Mouse (Mus musculus): ENCODE results near the gene Dhrs13. TPM values are rescaled to one million over a fixed set of nuclear protein-coding genes. Genes with fewer than 3 reads are reported as not detected.

The Dhrs13 gene
- total RNA-seq, 2 experiments from 2014 or later, result 7.9 to 8.9 TPM

DNA sequence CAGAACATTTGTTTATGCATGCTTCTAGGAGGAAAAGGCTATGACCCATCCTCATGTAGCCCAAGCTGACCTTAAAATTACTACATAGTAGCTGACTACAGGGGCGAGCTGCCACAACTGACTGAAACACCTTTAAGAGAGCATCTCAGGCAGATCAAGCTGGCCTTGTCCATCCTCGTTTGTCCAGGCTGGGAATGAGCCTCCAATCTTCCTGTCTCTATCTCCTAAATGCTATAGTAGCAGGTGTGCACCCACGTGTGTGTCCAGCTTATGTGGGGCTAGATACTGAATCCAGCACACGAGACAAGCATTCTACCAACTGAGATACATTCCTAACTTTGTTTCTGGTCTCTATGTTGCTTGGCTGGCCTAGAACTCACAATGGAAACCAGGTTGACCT, 42.6 kb downstream of the Dhrs13 start:
- intact Hi-C loops (cut with DNase I), result no loop called here
- no peak for DNase-seq (ENCODE audit: low spot score in 2 of 2)

DNA sequence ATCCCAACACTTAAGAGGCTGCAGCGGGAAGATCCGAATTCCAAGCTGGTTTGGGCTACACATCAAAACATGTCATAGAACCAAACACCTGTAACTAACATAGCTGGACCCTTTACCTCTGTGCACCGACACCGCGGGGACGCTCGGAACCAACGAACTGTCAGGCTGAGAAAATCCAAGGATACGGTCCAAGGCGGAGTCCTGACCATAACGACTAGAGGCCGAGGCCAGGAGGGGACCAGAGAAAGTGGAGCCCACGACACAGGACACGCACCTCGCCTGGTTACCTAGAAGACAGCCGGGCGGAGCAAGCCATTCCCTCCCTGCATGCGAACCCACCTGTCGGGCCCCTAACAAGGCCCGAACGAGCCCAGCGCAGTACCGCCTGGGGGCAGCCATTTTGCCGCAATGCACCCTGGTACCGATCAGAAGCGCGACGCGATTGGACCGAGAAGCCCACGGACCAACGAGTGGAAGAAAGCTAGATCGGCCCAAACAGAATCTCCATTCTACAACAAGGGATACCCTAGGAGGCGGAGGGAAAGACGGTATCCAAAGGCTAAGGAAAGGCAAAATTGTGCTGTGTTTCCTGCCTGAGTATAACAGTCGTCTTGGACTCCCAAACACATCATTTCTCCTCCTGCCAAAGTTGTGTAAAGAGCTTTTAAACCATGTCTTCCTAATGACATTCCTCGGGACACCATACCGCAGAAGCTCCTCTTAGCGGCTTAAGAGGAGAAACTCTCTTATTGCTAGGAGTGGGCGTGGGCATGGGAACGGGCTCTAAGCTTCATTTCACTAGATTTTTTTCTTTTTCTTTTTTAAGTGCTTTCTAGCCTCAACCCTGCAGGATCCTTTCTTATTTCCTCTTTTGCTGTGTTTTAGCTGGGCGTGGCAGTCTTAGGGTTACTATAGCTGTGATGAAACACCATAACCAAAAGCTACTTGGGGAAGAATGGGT, 48.2 kb downstream of the Dhrs13 start, which contains the start of gene Eral1:
TSS of gene Eral1 (minus strand) at position 423 of the 961 bp plus-strand sequence.
- peak; percentile 87 to 92 for DNase-seq (ENCODE audit: low spot score in 2 of 2)
- intact Hi-C loops (cut with DNase I), result loop anchor here (2.0 kb wide), 1 partner anchor 15 kb away; the partner anchor contains the start of gene Fam222b

DNA sequence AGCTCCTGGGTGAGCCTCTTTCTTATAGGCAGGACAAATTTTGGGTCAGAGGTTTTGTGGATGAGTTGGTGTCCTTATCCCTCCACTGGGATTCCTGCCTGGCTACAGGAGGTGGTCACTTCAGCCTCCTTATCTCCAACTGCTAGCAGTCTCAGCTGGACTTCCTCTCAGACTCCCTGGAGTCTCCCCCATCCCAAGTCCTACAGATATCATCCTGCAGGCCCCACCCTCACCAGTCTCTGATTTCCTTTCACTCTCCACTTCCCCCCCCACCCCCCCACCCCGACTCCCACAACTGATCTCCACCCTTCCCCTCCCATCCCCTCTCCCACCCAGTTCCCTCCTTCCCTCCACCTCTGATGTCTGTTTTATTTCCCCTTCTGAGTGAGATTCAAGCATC, 51.5 kb downstream of the Dhrs13 start:
- intact Hi-C loops (cut with DNase I), result no loop called here
- no peak for DNase-seq (ENCODE audit: low spot score in 2 of 2)

DNA sequence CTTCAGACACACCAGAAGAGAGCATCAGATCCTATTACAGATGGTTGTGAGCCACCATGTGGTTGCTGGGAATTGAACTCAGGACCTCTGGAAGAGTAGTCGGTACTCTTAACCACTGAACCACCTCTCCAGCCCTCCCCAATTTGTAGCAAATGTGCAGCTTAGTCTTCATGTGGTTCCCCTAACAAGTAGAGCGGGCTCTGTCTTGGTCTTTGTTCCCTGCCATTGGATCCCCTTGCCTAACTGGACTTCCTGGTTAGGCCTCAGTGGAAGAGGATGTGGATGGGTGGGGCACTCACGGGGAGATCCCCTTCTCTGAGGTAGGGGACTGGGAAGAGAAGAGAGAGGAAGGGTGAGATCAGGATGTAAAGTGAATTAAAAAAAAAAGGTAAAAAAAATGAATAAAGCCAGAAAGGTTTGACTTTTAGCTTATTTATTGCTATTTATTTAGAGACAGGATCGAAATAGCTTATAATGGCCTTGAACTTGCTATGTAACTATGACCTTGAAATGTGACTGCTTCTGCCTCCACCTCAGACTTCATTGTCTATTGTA, 54.9 kb downstream of the Dhrs13 start:
- DNase-seq (ENCODE audit: low spot score in 2 of 2), result no peak

More for the DNA sequence above, 54.9 kb downstream of the Dhrs13 start:
- intact Hi-C loops (cut with DNase I), result no loop called here

Small RNA genes lying within 50 kb of the gene (microRNA-seq; reads per million reads assigned to microRNA genes)
- 10.7 to 40.1 reads per million in 2 experiments for gene Mir144
- 0 reads per million in 2 experiments for gene Mir451a
- 0 reads per million in 2 experiments for gene Mir451b

Other genes with a start within 250 kb of the Dhrs13 start
- not detected for gene Gm10277, start 244.5 kb upstream of the Dhrs13 start, total RNA-seq (2021)
- gene Pipox, start 138.2 kb upstream of the Dhrs13 start, total RNA-seq (2021), result under 1 TPM; 0.69 to 0.96 TPM
- gene Sez6, start 101.5 kb upstream of the Dhrs13 start, total RNA-seq (2021), result 100 to 1,000 TPM; 145 to 168 TPM
- 10 to 100 TPM; 50.5 to 51.4 TPM for gene Phf12, start 49.5 kb upstream of the Dhrs13 start, total RNA-seq (2021)
- gene Flot2, start 5.7 kb downstream of the Dhrs13 start, total RNA-seq (2021), result 10 to 100 TPM; 95.5 to 96.8 TPM
- gene Eral1, start 48.1 kb downstream of the Dhrs13 start, total RNA-seq (2021), result 10 to 100 TPM; 18.7 to 20.3 TPM
- 10 to 100 TPM; 28.2 to 29.6 TPM for gene Fam222b, start 62.4 kb downstream of the Dhrs13 start, total RNA-seq (2021)
- 10 to 100 TPM; 11.3 to 12.5 TPM for gene Traf4, start 133.3 kb downstream of the Dhrs13 start, total RNA-seq (2021)
- 1 to 10 TPM; 3.1 to 3.2 TPM for gene Nek8, start 144.4 kb downstream of the Dhrs13 start, total RNA-seq (2021)
- gene Tlcd1, start 144.4 kb downstream of the Dhrs13 start, total RNA-seq (2021), result 10 to 100 TPM; 29.2 to 30.1 TPM
- 100 to 1,000 TPM; 616 to 654 TPM for gene Rpl23a, start 151.3 kb downstream of the Dhrs13 start, total RNA-seq (2021)
- 10 to 100 TPM; 20.2 to 24.8 TPM for gene Rab34, start 156.2 kb downstream of the Dhrs13 start, total RNA-seq (2021)
- gene Proca1, start 161.1 kb downstream of the Dhrs13 start, total RNA-seq (2021), result 1 to 10 TPM; 6.2 to 6.4 TPM
- gene Sdf2, start 213.5 kb downstream of the Dhrs13 start, total RNA-seq (2021), result 10 to 100 TPM; 67.8 to 68.8 TPM
- gene Supt6, start 213.7 kb downstream of the Dhrs13 start, total RNA-seq (2021), result 10 to 100 TPM; 92.2 to 95.8 TPM
- gene 2610507B11Rik, start 229.5 kb downstream of the Dhrs13 start, total RNA-seq (2021), result 100 to 1,000 TPM; 179 to 197 TPM

All from left cerebral cortex, postnatal 25 days (tissue).